Mouse (Mus musculus) urinary bladder, postnatal 14 days (tissue): Measurements from ENCODE around the gene Nup160.

Source experiments
- DNase-seq: peaks from one replicate; pipeline ENCODE4 v3.0.0; 2021; ENCODE audit warnings: low spot score

The Nup160 gene

DNA sequence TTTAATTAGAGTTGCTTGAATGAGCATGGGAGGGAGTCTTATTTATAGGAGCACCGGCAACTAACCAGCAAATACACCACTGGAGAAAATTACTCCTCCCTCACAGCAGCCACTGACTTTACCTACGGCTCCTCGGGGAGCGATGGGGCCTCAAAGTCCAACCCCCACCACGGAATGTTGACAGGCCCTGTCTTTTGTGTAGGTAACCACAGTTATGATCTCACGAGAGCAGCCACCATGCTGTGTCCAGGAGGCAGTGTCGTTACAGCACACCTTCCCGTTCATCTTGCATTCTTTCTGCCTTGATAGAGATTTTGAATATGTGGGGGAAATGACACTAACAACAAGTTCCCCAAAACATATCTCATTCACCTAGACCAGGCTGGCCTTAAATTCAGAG, at the start of gene Nup160:
Gene Nup160 (plus strand): TSS at position 209 of the 400 bp plus-strand sequence.
- DNase-seq, result no peak

DNA sequence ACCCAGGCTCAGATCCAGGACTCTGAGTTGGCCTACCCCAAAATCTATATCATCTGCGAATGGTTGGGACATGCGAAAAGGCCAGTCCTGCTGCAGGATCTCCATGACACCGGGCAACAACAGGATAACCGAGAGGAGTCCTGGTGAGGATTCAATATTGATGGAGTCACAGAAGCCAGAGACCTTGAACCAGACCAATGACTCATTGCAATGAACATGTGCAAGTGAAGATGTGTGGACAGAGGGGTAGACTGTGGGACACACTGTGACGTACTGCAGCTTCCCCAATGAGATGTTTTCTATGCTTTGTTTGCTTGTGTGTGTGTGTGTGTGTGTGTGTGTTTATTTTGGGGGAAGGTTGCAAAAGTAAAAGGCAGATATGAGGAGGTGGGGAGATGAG, 48.8 kb upstream of the Nup160 start:
- no peak for DNase-seq

DNA sequence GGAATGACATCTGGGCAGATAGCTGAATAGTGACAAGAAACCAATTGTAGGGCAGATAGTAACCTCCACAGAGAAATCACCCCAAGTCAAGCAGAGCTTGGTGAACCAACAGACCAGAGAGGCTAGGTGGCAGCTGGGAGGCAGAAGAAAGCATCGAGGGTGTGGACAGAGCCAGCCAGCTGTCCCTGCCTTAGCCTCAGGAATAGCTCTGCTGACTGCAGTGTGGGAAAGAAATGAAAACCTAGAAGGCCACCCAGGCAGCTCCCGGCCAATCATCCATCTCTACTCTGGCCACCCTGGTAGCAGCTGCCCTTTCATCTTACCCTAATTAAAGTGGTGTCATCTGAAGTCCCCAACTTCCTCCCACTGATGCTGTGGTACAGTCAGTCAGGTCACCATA, 47.5 kb upstream of the Nup160 start:
- DNase-seq, result no peak

- DNase-seq, result no peak
Observed at GRCm38 (mm10) chr2:90631938-90632733, 44.9 kb upstream of the Nup160 start.

GRCm38 (mm10) chr2:90634671-90635070, 42.3 kb upstream of the Nup160 start:
- DNase-seq, result no peak

DNA sequence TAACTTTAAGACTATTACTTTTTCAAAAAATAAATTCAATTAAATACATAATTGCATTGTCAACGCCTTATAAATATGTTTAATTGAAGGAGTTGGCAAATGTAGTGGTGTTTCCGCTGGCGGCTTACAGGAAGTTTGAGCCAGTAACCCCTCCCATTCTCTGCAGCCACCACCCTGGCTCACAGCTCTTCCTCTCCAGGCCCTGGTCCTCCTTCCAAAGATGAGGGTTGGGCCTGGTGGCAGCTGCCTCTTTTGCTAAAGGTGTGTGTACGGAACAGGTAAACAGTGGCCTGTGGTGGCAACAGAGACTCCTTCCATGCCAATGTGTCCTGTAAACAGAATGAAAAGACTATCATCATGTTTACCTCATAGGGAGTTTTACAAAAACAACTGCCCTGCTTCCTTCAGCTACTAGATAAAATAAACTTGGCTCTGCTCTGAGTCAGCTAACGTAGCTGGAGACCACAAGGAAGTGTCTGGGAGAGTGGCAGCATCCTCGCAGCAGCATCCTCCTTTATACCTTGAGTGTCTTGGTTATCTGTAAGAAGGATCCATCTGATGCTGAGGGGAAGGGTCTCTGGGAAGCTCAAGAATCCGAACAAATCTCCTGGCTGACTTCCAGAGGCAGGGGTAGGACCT, 41.8 kb upstream of the Nup160 start:
- DNase-seq, result no peak

- DNase-seq, result no peak
Observed at GRCm38 (mm10) chr2:90636853-90637252, 40.2 kb upstream of the Nup160 start.

DNA sequence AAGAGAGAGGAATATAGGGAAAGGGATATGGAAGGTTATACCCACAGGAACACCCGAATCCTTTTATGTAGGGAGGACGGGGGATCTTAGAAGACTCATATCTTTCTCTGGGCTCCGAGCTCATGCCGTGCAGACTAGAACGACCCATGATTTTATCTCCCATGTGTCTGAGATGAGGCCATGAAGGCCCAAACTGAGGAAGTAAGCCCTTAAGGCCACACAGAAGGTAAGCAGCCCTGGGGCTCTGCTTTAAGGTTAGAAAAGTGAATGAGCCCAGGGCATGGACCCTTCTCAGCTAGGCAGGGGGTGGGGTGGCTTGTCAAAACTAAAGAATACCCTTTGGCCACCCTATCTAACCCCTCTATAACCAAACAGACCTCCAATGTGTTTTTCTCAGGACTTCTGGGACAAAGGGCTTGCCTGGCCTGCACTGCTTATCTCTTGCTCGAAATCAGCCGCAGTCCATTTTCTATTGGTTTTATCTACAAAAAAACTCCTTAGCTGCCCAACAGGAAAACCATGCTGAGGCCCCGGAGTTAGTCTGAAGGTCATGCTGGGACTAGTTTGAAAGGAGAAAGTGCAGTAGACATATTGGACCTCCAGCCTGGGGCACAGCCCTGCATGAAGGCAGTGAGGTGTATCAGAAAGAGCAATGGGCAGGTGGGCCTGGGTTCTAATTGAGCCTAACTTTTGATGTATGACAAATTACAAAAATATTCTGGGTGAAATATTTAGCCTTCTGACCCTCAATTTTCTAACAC, 37.8 kb upstream of the Nup160 start:
- DNase-seq, result peak; percentile 36

DNA sequence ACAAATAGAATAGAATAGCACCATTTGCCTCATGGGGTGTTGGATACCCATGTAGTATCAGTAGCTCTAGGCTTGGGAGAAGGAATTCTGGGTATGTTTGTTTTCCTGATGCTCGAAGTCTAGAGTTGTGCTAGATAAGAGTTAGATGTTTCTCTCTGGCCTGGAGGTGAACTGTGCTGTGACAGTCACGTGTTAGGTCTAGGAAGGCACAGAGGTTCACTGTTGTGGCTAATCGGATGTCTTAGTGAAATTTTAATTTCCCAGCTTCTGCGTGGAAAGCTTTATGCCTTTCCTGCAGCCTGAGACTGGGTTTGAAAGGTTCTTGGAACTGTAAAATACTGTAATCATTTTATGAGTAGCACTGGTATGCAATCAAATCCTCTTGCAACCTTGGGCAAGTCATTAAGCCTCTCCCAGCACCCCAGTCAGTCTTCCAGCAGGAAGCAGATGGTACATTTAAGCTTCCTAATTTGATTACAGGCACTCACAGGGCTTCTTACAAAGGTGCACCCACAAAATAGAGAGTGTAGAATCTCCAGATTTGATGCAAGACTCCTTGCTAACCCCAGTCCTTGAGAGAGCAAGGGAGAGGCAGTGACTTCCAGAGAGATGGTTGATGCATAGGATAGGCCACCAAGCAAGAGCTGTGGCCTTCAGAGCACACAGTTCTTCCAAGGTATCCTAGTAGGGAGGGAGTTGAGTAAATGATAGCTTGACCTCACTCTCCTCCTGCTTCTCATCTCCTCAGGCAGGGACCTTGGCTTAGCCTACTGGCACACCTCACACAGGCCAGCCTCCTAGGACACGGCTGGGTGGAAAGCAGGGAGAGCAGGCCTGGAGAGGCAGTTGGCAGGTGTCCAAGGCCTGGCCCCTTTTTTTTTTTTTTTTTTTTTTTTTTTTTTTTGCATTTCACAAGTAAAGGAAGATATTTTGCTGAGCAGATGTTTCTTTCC, 37.0 kb upstream of the Nup160 start:
- DNase-seq, result peak; percentile 31

- peak; percentile 20 for DNase-seq
Observed at GRCm38 (mm10) chr2:90641007-90641709, 35.9 kb upstream of the Nup160 start.

DNA sequence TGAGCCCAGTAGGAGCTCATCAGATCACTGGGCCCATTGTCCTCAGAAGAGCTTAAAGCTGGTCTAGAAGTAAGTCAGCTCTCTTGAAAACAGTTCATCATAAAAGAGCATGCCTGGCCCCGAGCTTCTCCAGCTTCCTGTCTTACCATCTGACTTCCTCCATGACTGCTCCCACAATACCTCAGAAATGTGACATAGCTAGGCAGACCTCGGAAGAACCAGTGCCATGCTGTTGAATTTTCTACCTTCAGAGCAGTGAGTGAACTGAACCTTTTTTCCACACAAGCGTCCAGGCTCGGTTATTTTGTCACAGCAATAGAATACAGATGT, 35.3 kb upstream of the Nup160 start:
- DNase-seq, result no peak

GRCm38 (mm10) chr2:90647084-90647483, 29.9 kb upstream of the Nup160 start:
- DNase-seq, result no peak

- DNase-seq, result no peak
Observed at GRCm38 (mm10) chr2:90649405-90649804, 27.6 kb upstream of the Nup160 start.

GRCm38 (mm10) chr2:90649965-90650364, 27.1 kb upstream of the Nup160 start:
- DNase-seq, result no peak

DNA sequence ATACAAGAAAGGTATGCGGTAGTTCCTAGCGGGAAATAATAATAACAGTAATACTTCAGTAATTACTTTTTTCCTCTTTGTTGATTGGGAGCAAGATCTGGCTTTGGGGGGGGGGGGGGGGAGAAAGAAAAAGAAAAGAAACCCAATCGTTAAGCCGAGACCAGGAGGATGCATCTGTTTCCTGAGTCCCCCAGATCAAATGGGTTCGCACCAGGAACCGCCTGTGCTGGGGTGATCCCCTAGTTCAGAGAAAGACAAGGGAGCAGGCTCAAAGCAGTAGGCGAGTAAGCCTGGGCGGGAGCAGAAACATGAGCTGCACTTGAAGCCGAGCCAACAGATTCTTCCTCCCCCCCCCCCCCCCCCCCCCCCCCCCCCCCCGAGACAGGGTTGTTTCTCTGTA, 24.9 kb upstream of the Nup160 start:
- no peak for DNase-seq

DNA sequence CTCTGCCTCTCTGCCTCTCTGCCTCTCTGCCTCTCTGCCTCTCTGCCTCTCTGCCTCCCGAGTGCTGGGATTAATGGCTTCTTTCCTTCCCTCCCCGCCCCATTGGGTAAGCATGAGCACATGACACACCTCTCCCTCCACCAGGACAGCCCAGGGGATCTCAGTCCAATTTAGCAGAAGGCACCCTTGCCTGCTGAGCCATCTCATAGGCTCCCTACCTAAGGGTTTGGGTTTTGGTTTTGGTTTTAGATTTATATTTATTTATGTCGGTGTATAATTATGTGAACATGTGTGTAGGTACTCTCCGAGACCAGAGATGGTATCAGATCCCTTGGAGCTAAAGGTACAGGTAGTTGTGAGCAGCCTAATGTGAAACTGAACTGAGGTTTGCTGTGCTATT, 24.0 kb upstream of the Nup160 start:
- no peak for DNase-seq

DNA sequence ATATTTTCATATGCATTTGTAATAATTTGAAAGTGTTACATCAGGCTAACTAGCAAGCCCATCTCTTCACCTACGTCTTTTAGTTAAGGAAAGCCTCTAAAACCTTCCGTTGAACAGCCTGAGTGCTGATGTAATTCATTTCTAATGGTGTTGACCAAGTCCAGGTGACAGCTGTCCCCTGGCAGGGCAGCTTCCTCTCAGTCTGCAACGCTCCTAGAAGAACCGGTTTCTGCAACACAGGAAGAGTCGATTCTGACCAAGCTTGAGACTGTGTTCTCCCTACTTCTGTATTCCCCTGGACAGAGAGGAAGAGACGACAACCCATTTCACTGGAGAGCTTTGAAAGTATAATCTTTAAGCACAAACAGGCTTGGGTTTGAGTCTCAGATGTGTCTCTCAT, 21.6 kb upstream of the Nup160 start:
- DNase-seq, result peak; percentile 32

- no peak for DNase-seq
Observed at GRCm38 (mm10) chr2:90658613-90659012, 18.4 kb upstream of the Nup160 start.

DNA sequence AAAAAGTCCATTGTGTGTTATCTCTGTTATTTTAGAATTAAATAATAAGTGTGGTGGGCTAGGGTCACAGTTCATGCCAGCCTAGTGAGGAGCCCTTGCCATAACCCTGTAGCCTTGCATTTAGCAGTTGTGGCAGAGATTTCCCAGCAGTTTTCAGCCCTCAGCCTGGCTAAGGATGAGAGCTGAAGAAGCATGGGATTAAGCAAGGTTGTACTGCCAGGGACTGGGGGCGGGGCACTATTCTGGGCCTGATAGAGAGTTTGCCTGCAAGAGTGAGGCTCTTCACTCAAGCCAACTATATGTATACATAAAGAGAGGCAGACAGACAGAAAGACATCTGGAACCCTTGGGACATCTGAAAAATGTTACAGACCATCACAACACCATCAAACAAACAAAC, 18.0 kb upstream of the Nup160 start:
- DNase-seq, result no peak

- no peak for DNase-seq
Observed at GRCm38 (mm10) chr2:90659639-90660038, 17.4 kb upstream of the Nup160 start.

GRCm38 (mm10) chr2:90660947-90661346, 16.1 kb upstream of the Nup160 start:
- no peak for DNase-seq
